Mouse (Mus musculus) lung, embryonic 16.5 days (tissue): ENCODE measurements around the gene Akt2. TPM values are rescaled to one million over a fixed set of nuclear protein-coding genes. Genes with fewer than 3 reads are reported as not detected.
A peak's percentile ranks its signal among the peaks of the same experiment; 100 is the strongest.

Source experiments
- ATAC-seq: fragments of 200-750 bp; cut with Nextera tagmentation; 2 replicates; pipeline ENCODE4 v1.8.0; 2017; ENCODE audit warnings: low read depth, mild to moderate bottlenecking, moderate library complexity
- H3K27ac ChIP-seq: fragments of 300-500 bp; sonication (generic); 2 replicates; pipeline ENCODE4 v1.5.1; 2014; ENCODE audit warnings: mild to moderate bottlenecking, control low read depth, low read length
- H3K27me3 ChIP-seq: fragments of 300-500 bp; sonication (generic); 2 replicates; pipeline ENCODE4 v1.6.1; 2014; ENCODE audit warnings: low read depth, low read length, mixed read lengths; ENCODE audit not compliant: control insufficient read depth, insufficient read depth
- H3K36me3 ChIP-seq: fragments of 300-500 bp; sonication (generic); 2 replicates; pipeline ENCODE4 v1.6.1; 2014; ENCODE audit warnings: low read length; ENCODE audit not compliant: control insufficient read depth, insufficient read depth
- H3K4me1 ChIP-seq: fragments of 300-500 bp; sonication (generic); replicated peaks from 2 replicates; pipeline ENCODE4 v1.6.1; 2014; ENCODE audit warnings: low read length, mixed read lengths; ENCODE audit not compliant: control insufficient read depth, insufficient read depth
- H3K4me2 ChIP-seq: fragments of 300-500 bp; sonication (generic); 2 replicates; pipeline ENCODE4 v1.6.1; 2014; ENCODE audit warnings: low read depth, low read length, control low read depth
- H3K4me3 ChIP-seq: fragments of 300-500 bp; sonication (generic); 2 replicates; pipeline ENCODE4 v1.5.1; 2014; ENCODE audit warnings: mild to moderate bottlenecking, low read length, control low read depth
- H3K9ac ChIP-seq: fragments of 300-500 bp; sonication (generic); 2 replicates; pipeline ENCODE4 v1.6.1; 2014; ENCODE audit warnings: low read length, control low read depth
- H3K9me3 ChIP-seq: fragments of 300-500 bp; sonication (generic); 2 replicates; pipeline ENCODE4 v1.6.1; 2016; ENCODE audit warnings: low read length; ENCODE audit not compliant: control insufficient read depth
- WGBS: fragments of 180-500 bp; shearing (Covaris S2); extraction: QIAGEN DNeasy Blood & Tissue Kit; methylation state at CpG from one replicate; pipeline ENCODE4 v1.1.7; 2014; 5-methylcytosine and 5-hydroxymethylcytosine counted together
- polyA plus RNA-seq: library from polyadenylated mRNA; unstranded; fragments of >200 nt; fragmentation: Nextera tagmentation; extraction: Ambion mirVana; gene quantifications from 2 replicates; pipeline ENCODE4 v1.2.1, GENCODE M21; 2015

Akt2 gene
- polyA plus RNA-seq, 1 experiment from 2014 or later: 89.4 TPM

DNA sequence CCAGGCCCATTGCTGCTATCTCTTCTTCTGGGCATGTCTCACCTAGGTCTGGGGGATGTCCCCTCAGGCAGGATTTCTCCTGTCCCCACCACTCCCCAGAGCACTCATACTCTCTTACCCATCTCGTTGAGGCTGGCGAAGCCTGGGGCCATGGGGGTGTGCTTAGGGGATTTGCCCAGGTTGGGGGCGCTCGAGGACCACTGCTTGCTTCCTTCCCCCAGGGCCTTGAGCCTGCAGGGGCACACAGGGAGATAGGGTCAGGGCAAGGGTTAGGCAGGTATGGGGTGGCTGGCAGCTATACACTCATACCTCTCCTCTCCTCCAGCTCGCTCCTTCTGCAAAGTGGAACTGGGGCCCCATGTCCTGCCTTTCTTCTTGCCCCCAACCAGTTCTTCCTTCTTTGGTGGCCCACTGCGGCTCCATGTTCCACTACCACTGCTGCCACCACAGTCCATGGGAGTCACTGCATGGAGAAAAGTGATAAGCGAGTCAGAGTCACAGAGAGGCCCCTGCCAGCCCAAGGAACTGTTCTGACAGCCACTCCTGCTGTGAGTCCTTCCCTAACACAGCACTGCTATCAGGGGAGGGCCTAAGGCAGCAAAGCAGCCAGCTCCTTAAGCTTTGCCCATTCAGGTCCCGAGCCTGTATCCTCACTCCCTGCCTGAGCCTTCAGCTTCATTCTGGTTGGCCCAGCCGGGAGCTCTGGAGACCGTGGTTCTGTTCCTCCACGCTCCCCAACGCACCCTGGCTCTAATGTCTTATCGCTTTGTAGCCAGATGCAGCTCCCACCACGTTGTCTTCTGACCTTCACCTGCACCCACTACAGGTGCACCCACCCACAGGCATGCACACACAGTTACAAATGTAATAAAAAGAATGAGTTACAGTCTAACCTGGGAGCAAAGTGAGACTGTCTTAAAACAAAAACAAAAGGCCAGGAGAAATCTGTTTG lies 67.6 kb downstream of the Akt2 start:
- WGBS: 56% methylated on average over 14 of the region's 14 CpGs
- Histone ChIP-seq H3K4me3 (no peak overlapping the region), H3K27ac (no peak overlapping the region), H3K4me1 (peaks cover 3% of the 10 kb centered on the region; the same call in 1 of the 2 replicates), H3K27me3 (peaks cover 35% of the 10 kb centered on the region), H3K9me3 (no peaks in the 10 kb centered on the region), H3K9ac (no peak overlapping the region), H3K36me3 (no peaks in the 10 kb centered on the region; the same call in 1 of the 2 replicates), H3K4me2 (no peak overlapping the region)
- no peak for ATAC-seq

DNA sequence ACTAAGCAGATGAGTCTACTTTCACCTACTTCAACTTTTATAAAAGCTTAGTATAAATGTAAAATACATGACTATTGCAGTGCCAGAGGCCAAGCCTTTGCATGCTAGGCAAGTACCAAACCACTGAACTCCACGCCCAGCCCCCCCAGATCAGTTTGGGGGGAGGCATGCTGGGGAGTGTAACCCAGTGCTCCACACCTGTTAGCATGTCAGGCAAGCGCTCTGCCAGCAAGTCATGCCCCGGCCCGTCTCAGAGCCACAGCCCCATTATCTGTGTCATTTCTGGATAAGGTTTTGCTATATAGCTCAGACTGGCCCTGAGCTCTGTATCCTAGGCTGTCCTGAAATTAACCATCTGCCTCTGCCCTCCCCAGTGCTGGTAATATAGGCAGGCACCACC lies 70.7 kb downstream of the Akt2 start:
- H3K4me3 ChIP-seq: no peak overlapping the region
- no peak for ATAC-seq
- no peaks in the 10 kb centered on the region for H3K4me1 ChIP-seq
- no peak overlapping the region for H3K4me2 ChIP-seq
- H3K9ac ChIP-seq: no peak overlapping the region
- no peaks in the 10 kb centered on the region; the same call in 1 of the 2 replicates for H3K36me3 ChIP-seq
- H3K27ac ChIP-seq: no peak overlapping the region
- H3K9me3 ChIP-seq: no peaks in the 10 kb centered on the region
- WGBS: 85% methylated on average over 4 of the region's 4 CpGs
- peaks cover 12% of the 10 kb centered on the region for H3K27me3 ChIP-seq

DNA sequence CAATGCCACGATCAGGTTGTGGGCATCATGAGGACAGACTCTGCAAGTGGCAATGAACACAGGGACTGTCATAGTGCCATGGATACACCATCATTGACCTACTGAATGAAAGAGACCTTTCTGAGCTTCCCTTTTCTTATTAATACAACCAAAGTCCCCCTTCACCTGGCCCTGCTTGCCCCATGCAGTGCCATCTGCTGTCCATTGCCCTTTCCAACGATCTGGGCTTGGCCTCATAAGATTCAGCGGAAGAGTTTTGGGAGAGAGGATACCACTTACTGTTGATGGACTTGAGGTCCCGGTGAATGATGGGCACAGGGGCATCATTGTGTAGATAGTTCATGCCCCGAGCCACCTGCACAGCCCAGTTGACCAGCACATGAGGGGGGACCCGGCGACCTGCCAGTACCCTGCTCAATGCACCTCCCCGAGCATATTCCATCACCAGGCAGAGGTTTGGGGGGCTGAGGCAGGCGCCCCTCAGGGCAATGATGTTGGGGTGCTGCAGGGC lies 81.8 kb downstream of the Akt2 start:
- Histone ChIP-seq H3K36me3 (no peaks in the 10 kb centered on the region; the same call in 1 of the 2 replicates), H3K27ac (no peak overlapping the region), H3K9me3 (no peaks in the 10 kb centered on the region), H3K4me3 (peak overlapping the region; percentile 91), H3K9ac (peak overlapping the region; percentile 86), H3K27me3 (no peaks in the 10 kb centered on the region), H3K4me1 (peaks cover 19% of the 10 kb centered on the region), H3K4me2 (peak overlapping the region; percentile 100)
- ATAC-seq: no peak
- WGBS: 42% methylated on average over 9 of the region's 9 CpGs

DNA sequence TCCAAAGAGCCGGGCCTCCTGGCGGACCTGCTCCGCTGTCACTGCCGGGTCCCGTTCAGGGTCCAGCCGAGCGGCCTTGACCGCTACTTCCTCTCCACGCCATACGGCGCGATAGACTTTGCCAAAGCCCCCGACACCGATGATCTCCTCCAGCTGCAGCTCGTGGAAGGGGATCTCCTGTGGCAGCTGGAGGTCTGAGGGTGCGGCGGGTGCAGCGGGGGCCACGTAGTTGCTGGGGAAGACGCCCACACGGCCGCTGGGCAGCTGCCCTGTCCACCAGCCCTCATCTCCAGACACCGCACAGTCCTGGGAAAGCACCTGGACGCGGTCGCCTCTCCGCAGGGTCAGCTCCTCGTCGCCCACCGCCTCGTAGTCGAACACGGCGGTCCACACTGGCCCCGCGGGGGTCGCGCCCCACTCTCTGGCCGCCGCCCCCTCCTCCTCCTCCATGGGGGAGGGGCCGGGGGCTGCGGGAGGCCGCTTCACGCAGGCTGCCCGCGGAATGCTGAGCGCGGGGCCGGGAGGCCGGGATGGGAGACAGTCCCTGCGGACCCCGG lies 82.3 kb downstream of the Akt2 start:
- H3K36me3 ChIP-seq: no peaks in the 10 kb centered on the region
- ATAC-seq: peak; percentile 8
- H3K9me3 ChIP-seq: no peaks in the 10 kb centered on the region
- peak overlapping the region; percentile 86 for H3K9ac ChIP-seq
- peak overlapping the region; percentile 10; the same call in 1 of the 2 replicates for H3K27ac ChIP-seq
- peaks cover 19% of the 10 kb centered on the region for H3K4me1 ChIP-seq
- peak overlapping the region; percentile 91 for H3K4me3 ChIP-seq
- WGBS: under 1% methylated on average over 49 of the region's 52 CpGs
- H3K27me3 ChIP-seq: no peaks in the 10 kb centered on the region
- H3K4me2 ChIP-seq: peak overlapping the region; percentile 100

DNA sequence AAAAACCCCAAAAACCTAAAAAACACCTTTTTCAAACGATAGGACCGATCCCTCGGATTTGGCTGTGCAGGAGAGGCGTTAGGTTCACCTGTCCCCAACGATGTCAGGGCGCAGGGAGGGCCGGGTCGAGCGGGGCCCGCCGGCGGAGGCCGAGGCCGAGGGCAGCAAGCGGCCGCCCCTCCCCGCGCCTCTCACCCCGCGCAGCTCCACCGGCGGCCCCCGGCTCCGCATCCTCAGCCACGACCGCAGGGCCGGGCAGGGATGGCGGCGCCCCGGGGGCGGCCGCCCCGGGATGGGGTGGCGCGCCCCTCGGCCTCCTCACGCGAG lies 82.8 kb downstream of the Akt2 start:
- WGBS: 0% methylated on average over 16 of the region's 38 CpGs
- H3K9ac ChIP-seq: peak overlapping the region; percentile 86
- peak overlapping the region; percentile 91 for H3K4me3 ChIP-seq
- H3K27me3 ChIP-seq: no peaks in the 10 kb centered on the region
- H3K27ac ChIP-seq: peak overlapping the region; percentile 95
- peaks cover 19% of the 10 kb centered on the region for H3K4me1 ChIP-seq
- peak; percentile 73 for ATAC-seq
- no peaks in the 10 kb centered on the region for H3K36me3 ChIP-seq
- H3K9me3 ChIP-seq: no peaks in the 10 kb centered on the region
- peak overlapping the region; percentile 100 for H3K4me2 ChIP-seq

DNA sequence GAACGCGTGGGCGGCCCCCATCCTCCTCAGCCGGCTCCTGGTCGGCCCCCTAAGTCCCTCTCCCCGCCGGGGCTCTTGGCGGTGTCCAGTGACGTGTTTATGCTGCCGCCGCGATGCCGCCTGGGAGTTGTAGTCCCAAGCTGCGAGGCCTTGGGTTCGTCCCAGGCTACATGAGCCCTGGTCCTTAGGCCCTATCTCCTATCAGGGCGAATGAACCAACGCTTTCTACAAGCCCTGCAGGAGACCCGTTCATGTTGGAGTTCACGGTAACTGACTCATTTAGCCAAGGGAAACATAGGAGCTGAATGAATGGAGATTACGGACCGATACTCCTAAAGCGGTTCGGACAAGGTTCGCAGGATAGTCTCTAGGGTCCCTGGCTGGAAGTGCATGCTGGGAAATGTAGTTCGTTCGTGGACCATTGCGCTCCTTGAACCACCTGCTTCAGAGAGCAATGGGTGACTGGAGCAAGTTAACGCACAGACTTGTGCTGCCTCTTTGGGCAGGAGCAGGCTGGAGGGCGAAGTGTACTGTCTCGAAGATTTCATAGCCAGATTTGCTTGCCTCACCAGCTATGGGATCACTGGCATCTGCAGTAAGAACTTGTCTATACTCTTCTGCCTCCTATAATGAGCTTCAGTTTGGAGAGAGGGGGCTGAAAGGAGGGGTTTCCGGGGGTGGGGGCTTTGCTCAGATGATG lies 83.3 kb downstream of the Akt2 start, which contains the start of gene Map3k10:
Gene Map3k10, minus strand, starts transcription at position 77 of the 700 bp plus-strand sequence.
- H3K9ac ChIP-seq: peak within 1 kb of the TSS; percentile 86
- no peaks in the 10 kb centered on the region for H3K9me3 ChIP-seq
- no peaks in the 10 kb centered on the region for H3K27me3 ChIP-seq
- ATAC-seq: peak; percentile 98
- H3K4me1 ChIP-seq: peaks cover 19% of the 10 kb centered on the region
- H3K4me2 ChIP-seq: peak within 1 kb of the TSS; percentile 100
- peak within 1 kb of the TSS; percentile 95 for H3K27ac ChIP-seq
- H3K36me3 ChIP-seq: no peaks in the 10 kb centered on the region
- H3K4me3 ChIP-seq: peak within 1 kb of the TSS; percentile 91
- WGBS: 0% methylated on average over 27 of the region's 31 CpGs

DNA sequence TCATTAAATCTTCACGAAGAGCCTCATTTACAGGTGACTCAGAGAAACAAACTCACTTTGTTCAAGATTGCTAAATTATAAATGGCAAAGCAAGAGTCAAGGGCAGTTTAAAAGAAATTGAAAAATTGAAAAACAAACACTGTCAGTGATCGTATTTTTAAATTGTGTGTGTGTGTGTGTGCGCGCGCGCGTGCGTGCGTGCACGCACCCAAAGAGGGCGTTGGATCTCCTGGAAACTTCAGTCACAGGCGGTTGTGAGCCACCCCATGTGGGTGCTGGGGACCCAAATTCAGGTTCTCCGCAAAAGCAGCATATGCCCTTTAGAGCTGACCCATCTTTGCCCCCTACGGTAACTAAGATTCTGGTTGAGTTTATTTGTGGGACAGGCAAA lies 83.9 kb downstream of the Akt2 start:
- H3K4me2 ChIP-seq: peak overlapping the region; percentile 100
- H3K4me1 ChIP-seq: peaks cover 19% of the 10 kb centered on the region
- WGBS: 30% methylated on average over 14 of the region's 14 CpGs
- H3K27me3 ChIP-seq: no peaks in the 10 kb centered on the region
- H3K9me3 ChIP-seq: no peaks in the 10 kb centered on the region
- H3K4me3 ChIP-seq: peak overlapping the region; percentile 91
- peak overlapping the region; percentile 13; the same call in 1 of the 2 replicates for H3K9ac ChIP-seq
- H3K36me3 ChIP-seq: no peaks in the 10 kb centered on the region
- ATAC-seq: no peak
- no peak overlapping the region for H3K27ac ChIP-seq

DNA sequence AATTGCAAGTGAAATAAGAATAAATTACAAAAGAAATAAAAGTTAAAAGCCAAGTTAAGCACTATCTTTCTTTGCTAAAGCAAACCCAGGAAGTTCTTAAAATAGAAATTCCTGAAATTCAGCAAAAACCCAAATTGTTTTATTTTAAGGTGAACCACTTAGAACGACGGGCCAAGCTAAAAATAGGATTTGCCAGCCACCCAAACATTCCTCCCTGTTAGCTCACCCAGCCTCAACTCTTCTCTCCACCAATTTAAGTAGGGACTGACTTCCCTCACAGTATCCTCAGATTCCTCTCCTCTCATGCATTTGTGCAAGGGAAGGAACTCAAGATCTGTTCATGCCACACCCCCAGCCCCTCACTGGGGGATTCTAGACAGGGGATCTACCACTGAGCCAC lies 91.9 kb downstream of the Akt2 start:
- no peak overlapping the region for H3K4me2 ChIP-seq
- H3K36me3 ChIP-seq: no peaks in the 10 kb centered on the region
- WGBS: 22% methylated on average over 2 of the region's 2 CpGs
- no peak overlapping the region for H3K9ac ChIP-seq
- no peak overlapping the region for H3K27ac ChIP-seq
- H3K4me3 ChIP-seq: no peak overlapping the region
- no peak for ATAC-seq
- H3K4me1 ChIP-seq: no peaks in the 10 kb centered on the region
- H3K27me3 ChIP-seq: no peaks in the 10 kb centered on the region
- H3K9me3 ChIP-seq: no peaks in the 10 kb centered on the region

DNA sequence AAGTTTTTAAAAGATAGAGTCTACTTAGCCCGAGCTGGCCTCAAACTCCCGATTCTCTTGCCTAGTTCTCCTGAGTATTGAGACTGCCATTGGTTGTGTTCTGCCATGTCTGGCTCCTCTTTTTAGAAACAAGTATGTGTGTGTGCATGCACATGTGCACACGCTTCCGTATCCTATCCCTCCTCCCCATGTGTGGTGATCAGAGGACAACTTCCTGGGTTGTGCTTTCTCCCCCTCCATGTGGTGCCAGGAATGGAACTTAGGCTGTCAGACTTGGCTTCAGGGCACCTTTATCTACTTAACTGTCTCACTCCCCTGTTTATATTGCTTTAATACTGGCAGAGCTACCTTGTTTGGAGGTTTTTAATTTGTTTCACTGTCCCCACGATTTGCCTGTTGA lies 93.9 kb downstream of the Akt2 start:
- H3K4me2 ChIP-seq: no peak overlapping the region
- H3K9me3 ChIP-seq: no peaks in the 10 kb centered on the region
- H3K9ac ChIP-seq: no peak overlapping the region
- H3K4me1 ChIP-seq: 0 out of 2 replicates have a peak, but pooled peaks cover 5% of the 10 kb centered on the region
- no peak overlapping the region for H3K4me3 ChIP-seq
- ATAC-seq: no peak
- no peaks in the 10 kb centered on the region for H3K36me3 ChIP-seq
- no peaks in the 10 kb centered on the region for H3K27me3 ChIP-seq
- no peak overlapping the region for H3K27ac ChIP-seq
- WGBS: 26% methylated on average over 5 of the region's 5 CpGs
